Mouse (Mus musculus): ENCODE data around the gene Ano3. TPM values are rescaled to one million over a fixed set of nuclear protein-coding genes. Genes with fewer than 3 reads are reported as not detected.
"Not testable (repeated sequence)": the region's sequence is repeated elsewhere in the genome, so short reads cannot be mapped to it uniquely, and the experiment has no call there.

Ano3 gene
- polyA plus RNA-seq (2014; fragmentation: Nextera tagmentation; extraction: Ambion mirVana) = 0.11 and 0.73 TPM in 2 replicates

- H3K4me2 ChIP-seq (ENCODE audit: low read depth, low read length) = peak within 1 kb of the TSS; percentile 54
- H3K9me3 ChIP-seq (replicated peaks; ENCODE audit: control insufficient read depth, low read length); DNase-seq (ENCODE audit: low spot score); H3K27me3 ChIP-seq (ENCODE audit: control insufficient read depth, insufficient read depth, low read length); H3K4me1 ChIP-seq (ENCODE audit: control insufficient read depth, insufficient read depth, low read length); H3K36me3 ChIP-seq (replicated peaks; ENCODE audit: control insufficient read depth, insufficient read depth, low read depth, low read length); ATAC-seq (replicated peaks; ENCODE audit: insufficient number of reproducible peaks, low FRiP score, low TSS enrichment, low read depth); H3K27ac ChIP-seq (replicated peaks; ENCODE audit: low read depth, low read length): not testable (repeated sequence)
- H3K4me3 ChIP-seq (ENCODE audit: low read depth, low read length) = peak within 1 kb of the TSS; percentile 25
- H3K9ac ChIP-seq (replicated peaks; ENCODE audit: low read length) = 0 out of 2 replicates have a peak within 1 kb of the TSS, but pooled peaks have one; percentile 3
These were observed at the start of gene Ano3 for GRCm38 (mm10) chr2:110950823-110951222. Gene Ano3, minus strand, starts transcription at chr2:110950923.

- Histone ChIP-seq H3K4me2 (ENCODE audit: low read depth, low read length) (no peak overlapping the region), H3K27ac (replicated peaks; ENCODE audit: low read depth, low read length) (no peak overlapping the region), H3K9ac (replicated peaks; ENCODE audit: low read length) (no peak overlapping the region), H3K4me3 (ENCODE audit: low read depth, low read length) (no peak overlapping the region), H3K27me3 (ENCODE audit: control insufficient read depth, insufficient read depth, low read length) (no peaks in the 10 kb centered on the region), H3K4me1 (ENCODE audit: control insufficient read depth, insufficient read depth, low read length) (no peaks in the 10 kb centered on the region), H3K9me3 (replicated peaks; ENCODE audit: control insufficient read depth, low read length) (no peaks in the 10 kb centered on the region), H3K36me3 (replicated peaks; ENCODE audit: control insufficient read depth, insufficient read depth, low read depth, low read length) (no peaks in the 10 kb centered on the region)
- no peak for ATAC-seq (replicated peaks; ENCODE audit: insufficient number of reproducible peaks, low FRiP score, low TSS enrichment, low read depth)
- 86% methylated on average over 1 of the region's 1 CpGs for WGBS
- DNase-seq (ENCODE audit: low spot score) = no peak
These were observed 39.3 kb upstream of the Ano3 start for GRCm38 (mm10) chr2:110990071-110990470.

- Histone ChIP-seq H3K4me2 (ENCODE audit: low read depth, low read length) (no peak overlapping the region), H3K9ac (replicated peaks; ENCODE audit: low read length) (no peak overlapping the region), H3K36me3 (replicated peaks; ENCODE audit: control insufficient read depth, insufficient read depth, low read depth, low read length) (no peaks in the 10 kb centered on the region), H3K4me3 (ENCODE audit: low read depth, low read length) (no peak overlapping the region), H3K4me1 (ENCODE audit: control insufficient read depth, insufficient read depth, low read length) (no peaks in the 10 kb centered on the region), H3K27ac (replicated peaks; ENCODE audit: low read depth, low read length) (no peak overlapping the region), H3K9me3 (replicated peaks; ENCODE audit: control insufficient read depth, low read length) (no peaks in the 10 kb centered on the region), H3K27me3 (ENCODE audit: control insufficient read depth, insufficient read depth, low read length) (no peaks in the 10 kb centered on the region)
- no peak for DNase-seq (ENCODE audit: low spot score)
- no peak for ATAC-seq (replicated peaks; ENCODE audit: insufficient number of reproducible peaks, low FRiP score, low TSS enrichment, low read depth)
- WGBS = 84% methylated on average over 4 of the region's 4 CpGs
These were observed 38.8 kb upstream of the Ano3 start for GRCm38 (mm10) chr2:110989539-110989938.

- DNase-seq (ENCODE audit: low spot score) = no peak
- WGBS = 84% methylated on average over 2 of the region's 2 CpGs
These were observed 35.1 kb upstream of the Ano3 start for GRCm38 (mm10) chr2:110985853-110986271.

GRCm38 (mm10) chr2:110981733-110982132, 31.0 kb upstream of the Ano3 start:
- H3K9ac ChIP-seq (replicated peaks; ENCODE audit: low read length) = no peak overlapping the region
- H3K4me2 ChIP-seq (ENCODE audit: low read depth, low read length) = no peak overlapping the region
- peak; percentile 71 for DNase-seq (ENCODE audit: low spot score)
- H3K9me3 ChIP-seq (replicated peaks; ENCODE audit: control insufficient read depth, low read length) = no peaks in the 10 kb centered on the region
- no peaks in the 10 kb centered on the region for H3K4me1 ChIP-seq (ENCODE audit: control insufficient read depth, insufficient read depth, low read length)
- 38% methylated on average over 1 of the region's 1 CpGs for WGBS
- H3K36me3 ChIP-seq (replicated peaks; ENCODE audit: control insufficient read depth, insufficient read depth, low read depth, low read length) = no peaks in the 10 kb centered on the region
- ATAC-seq (replicated peaks; ENCODE audit: insufficient number of reproducible peaks, low FRiP score, low TSS enrichment, low read depth) = no peak
- H3K4me3 ChIP-seq (ENCODE audit: low read depth, low read length) = no peak overlapping the region
- no peak overlapping the region for H3K27ac ChIP-seq (replicated peaks; ENCODE audit: low read depth, low read length)
- H3K27me3 ChIP-seq (ENCODE audit: control insufficient read depth, insufficient read depth, low read length) = no peaks in the 10 kb centered on the region

More at GRCm38 (mm10) chr2:110985853-110986271, 35.1 kb upstream of the Ano3 start:
- Histone ChIP-seq H3K36me3 (replicated peaks; ENCODE audit: control insufficient read depth, insufficient read depth, low read depth, low read length) (no peaks in the 10 kb centered on the region), H3K27me3 (ENCODE audit: control insufficient read depth, insufficient read depth, low read length) (no peaks in the 10 kb centered on the region), H3K4me3 (ENCODE audit: low read depth, low read length) (no peak overlapping the region), H3K9ac (replicated peaks; ENCODE audit: low read length) (no peak overlapping the region), H3K4me2 (ENCODE audit: low read depth, low read length) (no peak overlapping the region), H3K9me3 (replicated peaks; ENCODE audit: control insufficient read depth, low read length) (no peaks in the 10 kb centered on the region), H3K27ac (replicated peaks; ENCODE audit: low read depth, low read length) (no peak overlapping the region), H3K4me1 (ENCODE audit: control insufficient read depth, insufficient read depth, low read length) (no peaks in the 10 kb centered on the region)
- ATAC-seq (replicated peaks; ENCODE audit: insufficient number of reproducible peaks, low FRiP score, low TSS enrichment, low read depth) = no peak

- 76% methylated on average over 2 of the region's 2 CpGs for WGBS
- Histone ChIP-seq H3K9me3 (replicated peaks; ENCODE audit: control insufficient read depth, low read length) (no peaks in the 10 kb centered on the region), H3K36me3 (replicated peaks; ENCODE audit: control insufficient read depth, insufficient read depth, low read depth, low read length) (no peaks in the 10 kb centered on the region), H3K4me3 (ENCODE audit: low read depth, low read length) (no peak overlapping the region), H3K27me3 (ENCODE audit: control insufficient read depth, insufficient read depth, low read length) (no peaks in the 10 kb centered on the region), H3K4me1 (ENCODE audit: control insufficient read depth, insufficient read depth, low read length) (no peaks in the 10 kb centered on the region), H3K4me2 (ENCODE audit: low read depth, low read length) (no peak overlapping the region), H3K27ac (replicated peaks; ENCODE audit: low read depth, low read length) (no peak overlapping the region), H3K9ac (replicated peaks; ENCODE audit: low read length) (no peak overlapping the region)
- ATAC-seq (replicated peaks; ENCODE audit: insufficient number of reproducible peaks, low FRiP score, low TSS enrichment, low read depth) = no peak
- DNase-seq (ENCODE audit: low spot score) = no peak
These were observed 28.9 kb upstream of the Ano3 start for GRCm38 (mm10) chr2:110979610-110980009.

GRCm38 (mm10) chr2:110976871-110977270, 26.1 kb upstream of the Ano3 start:
- ATAC-seq (replicated peaks; ENCODE audit: insufficient number of reproducible peaks, low FRiP score, low TSS enrichment, low read depth) (no peak), DNase-seq (ENCODE audit: low spot score) (no peak)
- Histone ChIP-seq H3K9me3 (replicated peaks; ENCODE audit: control insufficient read depth, low read length) (no peaks in the 10 kb centered on the region), H3K9ac (replicated peaks; ENCODE audit: low read length) (no peak overlapping the region), H3K4me3 (ENCODE audit: low read depth, low read length) (no peak overlapping the region), H3K27me3 (ENCODE audit: control insufficient read depth, insufficient read depth, low read length) (no peaks in the 10 kb centered on the region), H3K36me3 (replicated peaks; ENCODE audit: control insufficient read depth, insufficient read depth, low read depth, low read length) (no peaks in the 10 kb centered on the region), H3K4me2 (ENCODE audit: low read depth, low read length) (no peak overlapping the region), H3K27ac (replicated peaks; ENCODE audit: low read depth, low read length) (no peak overlapping the region), H3K4me1 (ENCODE audit: control insufficient read depth, insufficient read depth, low read length) (no peaks in the 10 kb centered on the region)
- 74% methylated on average over 2 of the region's 2 CpGs for WGBS

- H3K9ac ChIP-seq (replicated peaks; ENCODE audit: low read length) = no peak overlapping the region
- H3K27me3 ChIP-seq (ENCODE audit: control insufficient read depth, insufficient read depth, low read length) = no peaks in the 10 kb centered on the region
- DNase-seq (ENCODE audit: low spot score) (no peak), ATAC-seq (replicated peaks; ENCODE audit: insufficient number of reproducible peaks, low FRiP score, low TSS enrichment, low read depth) (no peak)
- no peaks in the 10 kb centered on the region for H3K4me1 ChIP-seq (ENCODE audit: control insufficient read depth, insufficient read depth, low read length)
- no peak overlapping the region for H3K4me2 ChIP-seq (ENCODE audit: low read depth, low read length)
- H3K27ac ChIP-seq (replicated peaks; ENCODE audit: low read depth, low read length) = no peak overlapping the region
- H3K36me3 ChIP-seq (replicated peaks; ENCODE audit: control insufficient read depth, insufficient read depth, low read depth, low read length) = no peaks in the 10 kb centered on the region
- H3K9me3 ChIP-seq (replicated peaks; ENCODE audit: control insufficient read depth, low read length) = no peaks in the 10 kb centered on the region
- no peak overlapping the region for H3K4me3 ChIP-seq (ENCODE audit: low read depth, low read length)
- 90% methylated on average over 2 of the region's 2 CpGs for WGBS
These were observed 19.4 kb upstream of the Ano3 start for GRCm38 (mm10) chr2:110970158-110970557.

Data from embryonic facial prominence, embryonic 11.5 days (tissue).